Mouse (Mus musculus) layer of hippocampus, adult 11-12 months (tissue): ENCODE results near the gene Gm9046.
"Not testable (repeated sequence)": the region's sequence is repeated elsewhere in the genome, so short reads cannot be mapped to it uniquely, and the experiment has no call there.

Experiments
- DNase-seq: peaks from one replicate; pipeline ENCODE4 v3.0.0; 2022; ENCODE audit warnings: low spot score

The Gm9046 gene

DNA sequence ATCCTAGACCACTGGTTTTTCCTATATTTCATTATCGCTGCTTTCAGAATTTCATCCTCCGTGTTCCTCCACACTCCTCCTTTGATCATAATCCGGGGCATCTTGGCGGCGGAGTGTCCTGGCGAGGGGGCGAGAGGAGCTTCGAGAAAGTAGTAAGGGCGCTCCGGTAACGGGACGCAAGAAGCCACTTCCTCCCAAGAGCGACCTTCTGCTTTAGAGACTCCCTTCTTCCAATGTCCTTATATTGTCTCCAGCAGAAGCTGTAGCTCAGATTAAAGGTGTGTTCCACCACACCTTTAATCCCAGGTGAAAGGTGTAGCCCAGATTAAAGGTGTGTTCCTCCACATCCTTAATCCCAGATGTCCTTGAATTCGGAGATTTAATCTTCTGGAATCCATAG is at the start of gene Gm9046:
Gene Gm9046, minus strand, starts transcription at position 101 of the 400 bp plus-strand sequence.
- DNase-seq, result not testable (repeated sequence)

GRCm38 (mm10) chr10:118370443-118370842 is 27.4 kb upstream of the Gm9046 start:
- DNase-seq, result peak; percentile 82

- DNase-seq, result no peak
Observed at GRCm38 (mm10) chr10:118369518-118369917, 26.5 kb upstream of the Gm9046 start.

DNA sequence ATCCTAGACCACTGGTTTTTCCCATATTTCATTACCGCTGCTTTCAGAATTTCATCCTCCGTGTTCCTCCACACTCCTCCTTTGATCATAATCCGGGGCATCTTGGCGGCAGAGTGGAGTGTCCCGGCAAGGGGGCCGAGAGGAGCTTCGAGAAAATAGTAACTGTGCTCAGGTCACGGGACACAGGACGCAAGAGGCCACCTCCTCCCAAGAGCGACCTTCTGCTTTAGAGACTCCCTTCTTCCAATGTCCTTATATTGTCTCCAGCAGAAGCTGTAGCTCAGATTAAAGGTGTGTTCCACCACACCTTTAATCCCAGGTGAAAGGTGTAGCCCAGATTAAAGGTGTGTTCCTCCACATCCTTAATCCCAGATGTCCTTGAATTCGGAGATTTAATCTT is 10.9 kb upstream of the Gm9046 start, which contains the start of gene Gm9049:
Gene Gm9049, minus strand, starts transcription at position 101 of the 400 bp plus-strand sequence.
- DNase-seq, result not testable (repeated sequence)

- DNase-seq, result not testable (repeated sequence)
Observed at GRCm38 (mm10) chr10:118348579-118348978, 5.5 kb upstream of the Gm9046 start, which contains the start of gene Gm9048. Gm9048 (minus strand) TSS chr10:118348679.

GRCm38 (mm10) chr10:118337731-118338130 is 5.3 kb downstream of the Gm9046 start, which contains the start of gene Gm9045:
Gm9045 (minus strand) TSS chr10:118337831.
- DNase-seq, result not testable (repeated sequence)

- DNase-seq, result not testable (repeated sequence)
Observed at GRCm38 (mm10) chr10:118332308-118332707, 10.7 kb downstream of the Gm9046 start, which contains the start of gene Gm9044. Gm9044 (minus strand) TSS chr10:118332408.

DNA sequence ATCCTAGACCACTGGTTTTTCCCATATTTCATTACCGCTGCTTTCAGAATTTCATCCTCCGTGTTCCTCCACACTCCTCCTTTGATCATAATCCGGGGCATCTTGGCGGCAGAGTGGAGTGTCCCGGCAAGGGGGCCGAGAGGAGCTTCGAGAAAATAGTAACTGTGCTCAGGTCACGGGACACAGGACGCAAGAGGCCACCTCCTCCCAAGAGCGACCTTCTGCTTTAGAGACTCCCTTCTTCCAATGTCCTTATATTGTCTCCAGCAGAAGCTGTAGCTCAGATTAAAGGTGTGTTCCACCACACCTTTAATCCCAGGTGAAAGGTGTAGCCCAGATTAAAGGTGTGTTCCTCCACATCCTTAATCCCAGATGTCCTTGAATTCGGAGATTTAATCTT is 16.2 kb downstream of the Gm9046 start, which contains the start of gene Gm9040:
Gene Gm9040, minus strand, starts transcription at position 101 of the 400 bp plus-strand sequence.
- not testable (repeated sequence) for DNase-seq

GRCm38 (mm10) chr10:118319024-118319423 is 24.0 kb downstream of the Gm9046 start:
- DNase-seq, result no peak

- DNase-seq, result not testable (repeated sequence)
Observed at GRCm38 (mm10) chr10:118302133-118302532, 40.9 kb downstream of the Gm9046 start.

DNA sequence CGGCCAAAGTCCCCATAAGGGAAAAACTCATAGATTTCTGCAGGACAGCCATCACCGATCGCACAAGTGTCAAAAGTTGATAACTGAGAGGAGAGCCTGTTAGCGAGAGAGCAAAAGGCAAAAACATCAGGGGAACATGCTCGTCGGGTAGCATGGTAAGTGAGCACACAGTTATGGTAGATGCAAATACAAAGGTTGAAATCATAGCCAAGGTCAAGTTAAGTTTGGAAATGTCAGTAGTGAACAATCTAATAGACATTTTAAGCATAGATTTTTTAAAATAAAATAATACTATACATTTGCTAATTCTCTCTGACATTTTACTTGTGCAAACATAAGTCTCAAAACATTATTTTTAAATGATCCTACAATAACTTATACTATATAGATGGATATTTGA is 48.1 kb downstream of the Gm9046 start, which contains the start of gene Iltifb:
Gene Iltifb, minus strand, starts transcription at position 101 of the 400 bp plus-strand sequence.
- DNase-seq, result no peak
